Mouse (Mus musculus) monocyte, adult 5-6 weeks (primary cell): Measurements from ENCODE around the gene Foxl1. TPM values are rescaled to one million over a fixed set of nuclear protein-coding genes. Genes with fewer than 3 reads are reported as not detected.
"Not testable (repeated sequence)": the region's sequence is repeated elsewhere in the genome, so short reads cannot be mapped to it uniquely, and the experiment has no call there.

Source experiments
- ATAC-seq: fragments of 153-309, 156-312 bp; replicated peaks from 2 replicates; pipeline ENCODE4 v1.8.0; 2017; ENCODE audit warnings: mild to moderate bottlenecking; ENCODE audit not compliant: low TSS enrichment, insufficient number of reproducible peaks, severe bottlenecking, poor library complexity, low FRiP score
- total RNA-seq: library from RNA; stranded (forward); fragments of 200-1000, 200-491, 200-594 nt; gene quantifications from 3 replicates; pipeline ENCODE4 v1.2.3, GENCODE M21; 2017

Gene Foxl1
- total RNA-seq, 1 experiment from 2014 or later, result 0.29 TPM

- no peak for ATAC-seq
These were observed 7.0 kb upstream of the Foxl1 start for GRCm38 (mm10) chr8:121120456-121121419.

GRCm38 (mm10) chr8:121121704-121122103 is 6.0 kb upstream of the Foxl1 start:
- ATAC-seq, result no peak

GRCm38 (mm10) chr8:121122368-121122767 is 5.4 kb upstream of the Foxl1 start:
- no peak for ATAC-seq

- no peak for ATAC-seq
These were observed 4.6 kb upstream of the Foxl1 start for GRCm38 (mm10) chr8:121123113-121123512.

- no peak for ATAC-seq
These were observed 3.0 kb upstream of the Foxl1 start for GRCm38 (mm10) chr8:121124547-121125239.

GRCm38 (mm10) chr8:121125311-121125876 is 2.3 kb upstream of the Foxl1 start:
- no peak for ATAC-seq

- no peak for ATAC-seq
These were observed 1.5 kb upstream of the Foxl1 start for GRCm38 (mm10) chr8:121126191-121126590.

- no peak for ATAC-seq
These were observed 1.0 kb upstream of the Foxl1 start for GRCm38 (mm10) chr8:121126694-121127093.

GRCm38 (mm10) chr8:121127291-121127701 is 444 bp upstream of the Foxl1 start:
- no peak for ATAC-seq

- ATAC-seq, result no peak
These were observed 958 bp downstream of the Foxl1 start for GRCm38 (mm10) chr8:121128531-121129264.

GRCm38 (mm10) chr8:121129265-121129940 is 1.7 kb downstream of the Foxl1 start:
- ATAC-seq, result no peak

GRCm38 (mm10) chr8:121130522-121130921 is 2.8 kb downstream of the Foxl1 start:
- ATAC-seq, result no peak

GRCm38 (mm10) chr8:121132961-121133513 is 5.3 kb downstream of the Foxl1 start:
- no peak for ATAC-seq

- no peak for ATAC-seq
These were observed 6.4 kb downstream of the Foxl1 start for GRCm38 (mm10) chr8:121134102-121134501.

GRCm38 (mm10) chr8:121134512-121134911 is 6.8 kb downstream of the Foxl1 start:
- ATAC-seq, result no peak

- ATAC-seq, result no peak
These were observed 9.1 kb downstream of the Foxl1 start for GRCm38 (mm10) chr8:121136856-121137255.

GRCm38 (mm10) chr8:121145457-121146134 is 17.9 kb downstream of the Foxl1 start:
- ATAC-seq, result not testable (repeated sequence)
